Mouse (Mus musculus) liver, postnatal 0 days (tissue): ENCODE results near the gene Utrn.

ENCODE experiments used
- CTCF ChIP-seq: sonication (generic); IDR thresholded peaks from 2 replicates; pipeline ENCODE4 v1.5.1; 2016; ENCODE audit warnings: antibody characterized with exemption, low read depth
- EP300 ChIP-seq: IDR thresholded peaks from 2 replicates; pipeline ENCODE4 v1.6.1; 2016; ENCODE audit warnings: antibody characterized with exemption, low read depth, mild to moderate bottlenecking

- TF ChIP-seq EP300 (no peak), CTCF (no peak)
Measured at GRCm38 (mm10) chr10:12704290-12704689, 164.9 kb downstream of the Utrn start.
